In genomic region chr2:105789936-105790335, GRCm38 (mm10) we compare ENCODE assay signal across 24 mouse cellular contexts.
"Had no signal": no experiment of that assay in that cellular context is flagged by ENCODE, and none has a peak within 500 bp of the region (broad histone marks: within the 10 kb centered on the region; RNA-seq: fewer than 3 reads in every experiment).

No protein-coding gene starts in this region.

- DNase-seq: gastrocnemius, postnatal 14 days; gastrocnemius, postnatal 36 days; heart, adult 11 months; heart, adult 2 months; heart, postnatal 10 days; heart, postnatal 4 days; kidney, adult 18-20 months; kidney, adult 8-10 months; kidney, postnatal 4 days; left cerebral cortex, postnatal 4 days had no signal

- H3K27ac ChIP-seq: heart, adult 2 months; heart, embryonic 10.5 days; hindbrain, embryonic 10.5 days; hindbrain, embryonic 12.5 days; hindbrain, embryonic 14.5 days; intestine, embryonic 15.5 days; layer of hippocampus, adult 2 months; limb, embryonic 13.5 days; limb, embryonic 15.5 days; liver, embryonic 12.5 days; liver, embryonic 14.5 days had no signal

- H3K4me3 ChIP-seq: heart, adult 2 months; heart, embryonic 10.5 days; heart, embryonic 12.5 days; hindbrain, embryonic 10.5 days; hindbrain, embryonic 12.5 days; intestine, embryonic 15.5 days; layer of hippocampus, adult 2 months; limb, embryonic 13.5 days; limb, embryonic 15.5 days; liver, embryonic 12.5 days had no signal

- ATAC-seq: hindbrain, embryonic 16.5 days; inflammation-experienced regulatory T-cells, adult 6 months; intestine, embryonic 15.5 days; intestine, postnatal 0 days; liver, embryonic 12.5 days had no signal
